Mouse (Mus musculus) forebrain, embryonic 10.5 days (tissue): Measurements from ENCODE around the gene Ccdc51. TPM values are rescaled to one million over a fixed set of nuclear protein-coding genes. Genes with fewer than 3 reads are reported as not detected.

Source experiments
- DNase-seq: peaks from one replicate; pipeline ENCODE4 v3.0.0-alpha.2; 2017; ENCODE audit warnings: low spot score; ENCODE audit errors: extremely low spot score
- H3K27ac ChIP-seq: fragments of 300-500 bp; sonication (generic); 2 replicates; pipeline ENCODE4 v1.5.1; 2016; ENCODE audit warnings: mild to moderate bottlenecking
- H3K27me3 ChIP-seq: fragments of 300-500 bp; sonication (generic); 2 replicates; pipeline ENCODE4 v1.6.1; 2016; ENCODE audit warnings: mild to moderate bottlenecking; ENCODE audit not compliant: poor library complexity, severe bottlenecking
- H3K36me3 ChIP-seq: fragments of 300-500 bp; sonication (generic); replicated peaks from 2 replicates; pipeline ENCODE4 v1.6.1; 2016; ENCODE audit warnings: mild to moderate bottlenecking, moderate library complexity
- H3K4me1 ChIP-seq: fragments of 300-500 bp; sonication (generic); 2 replicates; pipeline ENCODE4 v1.6.1; 2016
- H3K4me3 ChIP-seq: fragments of 300-500 bp; sonication (generic); 2 replicates; pipeline ENCODE4 v1.5.1; 2016; ENCODE audit warnings: mild to moderate bottlenecking, moderate library complexity
- H3K9me3 ChIP-seq: fragments of 300-500 bp; sonication (generic); 2 replicates; pipeline ENCODE4 v1.6.1; 2016; ENCODE audit warnings: mild to moderate bottlenecking, moderate library complexity
- WGBS: fragments of 180-500 bp; shearing (Covaris S2); methylation state at CpG from one replicate; pipeline ENCODE4 v1.1.7; 2016; 5-methylcytosine and 5-hydroxymethylcytosine counted together
- polyA plus RNA-seq: library from polyadenylated mRNA; unstranded; fragments of >200 nt; fragmentation: Nextera tagmentation; extraction: Ambion mirVana; gene quantifications from 2 replicates; pipeline ENCODE4 v1.2.1, GENCODE M21; 2016

The Ccdc51 gene
- polyA plus RNA-seq, 1 experiment from 2014 or later: 14.7 TPM

DNA sequence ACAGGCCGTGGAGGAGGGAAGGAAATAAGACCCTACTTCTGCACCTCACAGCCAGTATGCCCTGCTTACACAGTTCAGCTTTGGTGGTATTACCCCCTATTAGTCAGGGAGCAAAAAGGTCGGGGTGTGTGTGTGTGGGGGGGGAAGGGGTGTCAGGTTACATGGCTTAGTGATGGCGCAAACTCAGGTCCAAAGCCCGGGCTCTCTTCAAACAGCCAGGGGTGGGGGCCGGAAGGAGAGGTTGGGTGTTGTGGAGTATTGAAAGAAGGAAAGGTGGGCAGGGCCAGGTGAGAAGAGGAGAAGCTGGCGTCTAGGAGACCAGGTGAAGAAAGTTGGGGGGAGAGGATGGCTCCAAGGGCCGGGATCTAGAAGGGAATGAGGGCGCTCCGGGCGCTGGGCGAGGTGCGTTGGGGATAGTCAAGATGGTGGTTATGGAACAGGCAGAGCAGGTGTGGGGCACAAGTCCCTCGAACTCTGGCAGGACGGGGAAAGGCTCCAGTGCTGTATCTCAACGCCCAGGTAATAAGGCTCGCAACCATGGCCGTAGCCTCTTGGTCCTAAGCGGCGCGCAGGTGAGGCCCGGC lies 12.4 kb downstream of the Ccdc51 start:
- Histone ChIP-seq H3K4me3 (peak overlapping the region; percentile 83), H3K9me3 (no peaks in the 10 kb centered on the region), H3K36me3 (peaks cover 39% of the 10 kb centered on the region), H3K27me3 (0 out of 2 replicates have a peak, but pooled peaks cover 10% of the 10 kb centered on the region), H3K4me1 (peaks cover 84% of the 10 kb centered on the region), H3K27ac (peak overlapping the region; percentile 100)
- under 1% methylated on average over 21 of the region's 21 CpGs for WGBS
- peak; percentile 68 for DNase-seq

DNA sequence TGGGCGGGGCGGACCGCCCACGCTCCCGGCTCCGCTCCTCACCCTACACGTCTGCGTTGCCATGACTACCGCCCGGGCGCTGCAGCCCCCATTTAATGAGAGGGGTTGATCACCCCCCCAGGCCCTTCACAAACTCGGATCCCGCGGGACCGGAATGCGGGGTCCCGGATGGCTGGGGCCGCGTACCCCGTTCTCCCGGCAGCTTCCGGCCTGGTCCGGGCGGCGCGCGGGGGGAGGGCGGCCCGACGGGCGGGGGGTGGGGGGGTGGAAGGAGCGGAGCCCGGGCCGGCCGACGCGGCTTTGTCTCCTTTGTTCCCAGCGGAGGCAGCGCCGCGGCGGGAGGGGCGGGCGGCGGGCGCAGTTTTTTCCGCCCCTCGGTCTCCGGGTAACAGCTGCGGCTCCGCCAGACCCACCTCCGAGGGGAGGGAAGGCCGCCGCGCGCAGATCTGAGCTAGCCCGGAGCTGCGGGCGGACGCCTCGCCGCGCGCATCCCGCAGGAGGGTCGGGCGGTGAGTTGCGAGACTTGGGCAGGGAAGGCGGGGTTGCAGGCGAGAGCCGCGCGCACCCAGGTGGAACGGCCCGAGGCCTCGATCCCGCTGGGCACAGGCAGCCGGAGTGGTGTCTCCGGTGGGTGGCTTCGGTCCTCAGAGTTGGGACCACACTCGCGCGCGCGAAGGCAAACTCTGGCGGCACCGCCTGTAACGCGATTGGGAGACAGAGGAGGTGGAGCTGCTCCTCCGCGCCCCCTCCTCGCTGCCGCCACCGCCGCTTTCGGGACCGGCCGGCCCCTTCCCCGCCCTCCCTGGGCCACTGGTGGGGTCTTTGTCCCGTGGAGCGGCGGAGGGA lies 13.1 kb downstream of the Ccdc51 start, which contains the start of gene Plxnb1:
TSS of gene Plxnb1 (plus strand) at position 253 of the 846 bp plus-strand sequence.
- Histone ChIP-seq H3K4me1 (peaks cover 77% of the 10 kb centered on the region), H3K4me3 (peak within 1 kb of the TSS; percentile 83), H3K36me3 (peaks cover 46% of the 10 kb centered on the region), H3K27me3 (0 out of 2 replicates have a peak, but pooled peaks cover 10% of the 10 kb centered on the region), H3K27ac (peak within 1 kb of the TSS; percentile 100), H3K9me3 (no peaks in the 10 kb centered on the region)
- under 1% methylated on average over 100 of the region's 102 CpGs for WGBS
- DNase-seq: peak; percentile 88

DNA sequence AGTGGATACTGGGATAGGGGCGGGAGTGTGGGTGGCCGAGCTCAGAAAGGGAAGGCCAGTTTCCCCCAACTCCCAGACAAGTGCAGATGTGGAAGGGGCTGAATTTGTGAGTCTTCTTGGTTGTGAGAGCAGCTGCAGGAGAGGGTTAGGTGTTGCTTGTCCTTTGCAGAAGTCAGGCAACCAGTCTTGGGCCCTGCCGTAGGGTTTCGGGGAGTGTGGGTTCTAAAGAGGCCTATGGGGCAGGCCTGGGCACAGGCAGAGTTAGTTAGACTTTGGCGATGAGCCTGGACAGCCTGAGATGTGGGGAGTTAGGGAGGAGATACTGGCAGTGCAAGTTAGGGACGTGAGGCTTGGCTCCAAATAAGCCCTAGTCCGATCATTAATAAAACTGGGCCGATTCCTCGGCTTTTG lies 14.0 kb downstream of the Ccdc51 start:
- H3K4me3 ChIP-seq: peak overlapping the region; percentile 83
- H3K9me3 ChIP-seq: no peaks in the 10 kb centered on the region
- H3K4me1 ChIP-seq: peaks cover 68% of the 10 kb centered on the region
- WGBS: 23% methylated on average over 9 of the region's 9 CpGs
- 0 out of 2 replicates have a peak, but pooled peaks cover 9% of the 10 kb centered on the region for H3K27me3 ChIP-seq
- no peak for DNase-seq
- H3K36me3 ChIP-seq: peaks cover 47% of the 10 kb centered on the region
- H3K27ac ChIP-seq: peak overlapping the region; percentile 100

DNA sequence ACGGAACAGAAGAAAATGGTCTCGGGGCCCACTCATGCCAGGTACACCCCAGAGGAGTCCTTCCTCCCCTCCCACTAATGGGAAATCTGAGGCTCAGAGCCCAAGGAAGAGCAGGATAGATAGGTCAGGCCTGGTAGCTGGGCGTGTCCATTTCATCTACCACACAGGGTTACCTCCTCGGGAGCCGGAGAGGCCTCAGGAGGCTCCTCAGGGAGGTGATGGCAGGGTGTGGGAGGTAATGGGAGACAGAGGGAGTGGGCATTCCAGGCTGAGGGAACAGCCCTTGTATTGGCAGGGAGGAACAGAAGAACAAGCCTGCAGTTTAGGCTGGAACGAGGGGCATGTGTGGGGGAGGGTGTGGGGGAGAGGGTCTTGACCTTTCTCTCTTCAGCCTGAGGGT lies 14.6 kb downstream of the Ccdc51 start:
- Histone ChIP-seq H3K4me3 (peak overlapping the region; percentile 83), H3K27ac (peak overlapping the region; percentile 100), H3K4me1 (peaks cover 63% of the 10 kb centered on the region), H3K27me3 (0 out of 2 replicates have a peak, but pooled peaks cover 3% of the 10 kb centered on the region), H3K36me3 (peaks cover 47% of the 10 kb centered on the region), H3K9me3 (no peaks in the 10 kb centered on the region)
- DNase-seq: no peak
- 32% methylated on average over 6 of the region's 6 CpGs for WGBS

DNA sequence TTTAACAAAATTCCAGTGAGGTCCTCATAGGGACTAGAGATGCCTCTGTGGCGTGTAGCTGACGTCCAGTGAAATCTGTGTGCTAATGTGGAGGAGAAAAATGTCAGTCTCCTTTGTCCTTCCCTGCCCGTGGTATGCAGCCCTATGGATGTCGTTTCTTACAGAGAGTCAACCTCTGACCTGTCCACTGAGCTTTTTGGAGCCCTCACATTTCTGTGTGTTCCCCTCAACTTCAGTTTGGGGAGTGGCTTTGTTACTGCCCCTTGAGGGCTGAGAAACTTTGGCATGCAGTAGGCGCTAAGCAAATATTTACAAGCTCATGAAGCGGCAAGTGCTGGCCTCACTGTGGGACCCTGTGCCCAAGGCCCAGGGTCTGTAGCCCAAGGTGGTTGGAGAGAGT lies 15.0 kb downstream of the Ccdc51 start:
- Histone ChIP-seq H3K27me3 (no peaks in the 10 kb centered on the region), H3K4me1 (peaks cover 61% of the 10 kb centered on the region), H3K36me3 (peaks cover 48% of the 10 kb centered on the region), H3K27ac (peak overlapping the region; percentile 100), H3K9me3 (no peaks in the 10 kb centered on the region), H3K4me3 (peak overlapping the region; percentile 83)
- DNase-seq: no peak
- WGBS: 25% methylated on average over 6 of the region's 6 CpGs

DNA sequence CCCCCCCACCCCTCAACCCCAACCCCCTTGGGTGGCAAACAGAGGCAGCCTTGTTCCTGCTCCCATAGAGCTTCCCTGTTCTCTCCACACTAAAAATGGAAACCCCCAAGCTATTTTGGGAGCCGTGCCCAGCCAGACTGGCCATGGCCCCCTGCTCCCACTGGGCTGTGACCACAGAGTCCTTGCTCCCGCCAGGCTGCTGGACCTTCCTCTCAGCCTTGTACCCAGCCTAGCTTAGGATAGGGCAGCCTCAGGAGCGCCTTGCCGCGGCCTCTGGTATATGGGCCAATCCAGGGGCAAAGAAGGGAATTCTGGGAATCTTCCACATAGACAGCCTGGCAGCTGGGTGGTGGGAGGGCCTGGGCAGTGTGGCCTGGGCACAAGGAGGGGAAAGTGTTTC lies 15.5 kb downstream of the Ccdc51 start:
- no peaks in the 10 kb centered on the region for H3K9me3 ChIP-seq
- WGBS: 71% methylated on average over 5 of the region's 5 CpGs
- H3K27me3 ChIP-seq: no peaks in the 10 kb centered on the region
- peaks cover 49% of the 10 kb centered on the region for H3K36me3 ChIP-seq
- peaks cover 57% of the 10 kb centered on the region for H3K4me1 ChIP-seq
- H3K4me3 ChIP-seq: peak overlapping the region; percentile 83
- DNase-seq: no peak
- H3K27ac ChIP-seq: peak overlapping the region; percentile 100

DNA sequence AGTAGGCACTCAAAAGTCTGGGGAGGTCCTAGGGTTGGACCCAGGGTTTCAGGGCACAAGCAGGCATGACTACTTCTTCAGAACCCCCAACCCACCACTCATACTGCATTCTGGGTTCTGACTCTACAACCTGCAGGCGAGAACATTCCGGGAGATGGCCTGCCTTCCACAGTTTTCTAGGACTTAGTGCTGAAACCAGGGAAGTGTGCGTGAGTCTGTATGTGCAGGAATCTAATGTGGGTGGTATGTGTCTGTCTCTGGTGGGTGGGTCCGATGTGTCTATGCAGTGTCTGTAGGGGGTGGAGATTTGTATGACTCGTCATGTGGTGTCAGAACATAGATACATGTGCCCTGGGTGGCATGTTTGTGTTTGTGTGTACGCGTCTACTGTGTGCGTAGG lies 16.1 kb downstream of the Ccdc51 start:
- Histone ChIP-seq H3K4me1 (peaks cover 52% of the 10 kb centered on the region), H3K36me3 (peaks cover 53% of the 10 kb centered on the region), H3K4me3 (peak overlapping the region; percentile 83; the same call in 1 of the 2 replicates), H3K27ac (no peak overlapping the region), H3K27me3 (no peaks in the 10 kb centered on the region), H3K9me3 (no peaks in the 10 kb centered on the region)
- no peak for DNase-seq
- 95% methylated on average over 8 of the region's 8 CpGs for WGBS

DNA sequence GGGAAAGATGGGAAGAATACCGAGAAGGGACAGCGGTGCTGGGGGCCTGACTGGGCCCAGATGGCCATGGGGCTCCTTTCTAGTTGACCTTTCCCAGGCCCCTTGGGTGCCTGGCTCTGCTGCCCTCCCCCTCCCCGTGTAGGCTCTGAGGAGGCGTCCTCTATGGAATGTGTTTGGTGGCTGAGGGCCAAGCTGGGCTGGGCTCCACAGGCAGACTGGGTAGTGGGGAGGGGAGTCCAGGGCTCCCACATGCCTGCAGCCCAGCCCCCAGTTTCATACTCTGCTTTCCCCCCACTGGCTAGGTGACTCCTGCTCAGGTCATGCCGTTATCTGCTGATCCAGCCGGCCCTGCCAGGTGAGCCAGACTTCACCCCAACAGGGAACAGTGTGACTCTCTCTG lies 16.7 kb downstream of the Ccdc51 start:
- Histone ChIP-seq H3K4me3 (peak overlapping the region; percentile 83; the same call in 1 of the 2 replicates), H3K36me3 (peaks cover 59% of the 10 kb centered on the region), H3K9me3 (no peaks in the 10 kb centered on the region), H3K4me1 (peaks cover 46% of the 10 kb centered on the region), H3K27ac (peak overlapping the region; percentile 60; the same call in 1 of the 2 replicates), H3K27me3 (no peaks in the 10 kb centered on the region)
- 75% methylated on average over 6 of the region's 6 CpGs for whole genome bisulfite sequencing
- no peak for DNase-seq

DNA sequence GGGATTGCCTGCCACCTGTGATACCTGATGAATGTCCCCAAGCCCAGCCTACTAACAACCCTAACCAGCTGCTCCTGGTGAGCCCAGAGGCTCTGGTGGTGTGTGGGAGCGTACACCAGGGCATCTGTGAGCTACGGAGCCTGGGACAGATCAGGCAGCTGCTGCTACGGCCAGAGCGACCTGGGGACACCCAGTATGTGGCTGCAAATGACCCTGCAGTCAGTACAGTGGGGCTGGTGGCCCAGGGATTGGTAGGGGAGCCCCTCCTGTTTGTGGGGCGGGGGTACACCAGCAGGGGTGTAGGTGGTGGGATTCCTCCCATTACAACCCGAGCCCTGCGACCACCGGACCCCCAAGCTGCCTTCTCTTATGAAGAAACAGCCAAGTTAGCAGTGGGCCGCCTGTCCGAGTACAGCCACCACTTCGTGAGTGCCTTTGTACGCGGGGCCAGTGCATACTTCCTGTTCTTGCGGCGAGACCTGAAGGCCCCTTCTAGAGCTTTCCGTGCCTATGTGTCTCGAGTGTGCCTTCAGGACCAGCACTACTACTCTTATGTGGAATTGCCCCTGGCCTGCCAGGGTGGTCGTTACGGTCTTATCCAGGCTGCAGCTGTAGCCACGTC lies 18.1 kb downstream of the Ccdc51 start:
- no peaks in the 10 kb centered on the region for H3K27me3 ChIP-seq
- no peak overlapping the region for H3K4me3 ChIP-seq
- 94% methylated on average over 20 of the region's 20 CpGs for WGBS
- peaks cover 74% of the 10 kb centered on the region for H3K36me3 ChIP-seq
- peaks cover 39% of the 10 kb centered on the region for H3K4me1 ChIP-seq
- no peak overlapping the region for H3K27ac ChIP-seq
- no peaks in the 10 kb centered on the region for H3K9me3 ChIP-seq
- no peak for DNase-seq

DNA sequence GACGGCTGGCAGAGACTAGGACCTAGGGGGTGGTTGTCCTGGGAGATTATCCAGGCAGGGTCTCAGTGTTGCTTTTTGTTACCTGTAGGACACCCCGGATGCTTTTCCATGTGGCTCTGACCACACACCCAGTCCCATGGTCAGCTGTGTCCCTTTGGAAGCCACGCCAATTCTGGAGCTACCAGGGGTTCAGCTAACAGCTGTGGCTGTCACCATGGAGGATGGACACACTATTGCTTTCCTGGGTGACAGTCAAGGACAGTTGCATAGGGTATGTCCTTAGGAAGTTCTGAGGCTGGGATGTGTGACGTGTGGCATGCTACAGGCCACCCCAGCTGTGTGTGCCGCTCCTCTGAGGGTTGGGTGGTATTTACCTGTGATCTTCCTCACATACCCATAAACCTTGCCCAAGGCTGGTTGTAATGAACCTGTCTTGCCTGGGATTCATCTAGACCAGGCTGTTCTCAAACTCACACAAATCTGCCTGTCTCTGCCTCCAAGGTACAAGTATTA lies 19.7 kb downstream of the Ccdc51 start:
- no peak for DNase-seq
- Histone ChIP-seq H3K27me3 (no peaks in the 10 kb centered on the region), H3K36me3 (peaks cover 89% of the 10 kb centered on the region), H3K4me3 (no peak overlapping the region), H3K27ac (no peak overlapping the region), H3K4me1 (peaks cover 30% of the 10 kb centered on the region), H3K9me3 (no peaks in the 10 kb centered on the region)
- 89% methylated on average over 5 of the region's 5 CpGs for WGBS

DNA sequence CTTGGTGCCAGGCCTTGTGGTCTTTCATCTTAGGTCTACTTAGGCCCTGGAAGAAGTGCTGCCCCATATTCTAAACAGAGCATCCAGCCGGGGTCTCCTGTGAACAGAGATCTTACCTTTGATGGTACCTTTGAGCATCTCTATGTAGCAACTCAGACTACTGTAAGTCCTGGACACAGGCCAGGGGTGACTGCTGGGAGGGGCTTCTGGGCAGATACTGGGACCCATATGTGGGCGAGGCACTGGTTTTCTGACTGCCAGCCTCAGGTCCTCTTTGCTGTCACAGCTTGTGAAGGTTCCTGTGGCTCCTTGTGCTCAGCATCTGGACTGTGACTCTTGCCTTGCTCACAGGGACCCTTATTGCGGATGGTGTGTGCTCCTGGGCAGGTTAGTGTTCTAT lies 20.2 kb downstream of the Ccdc51 start:
- Histone ChIP-seq H3K4me3 (no peak overlapping the region), H3K36me3 (peaks cover 95% of the 10 kb centered on the region), H3K27me3 (no peaks in the 10 kb centered on the region), H3K27ac (no peak overlapping the region), H3K4me1 (peaks cover 24% of the 10 kb centered on the region), H3K9me3 (no peaks in the 10 kb centered on the region)
- DNase-seq: no peak
- WGBS: 92% methylated on average over 3 of the region's 3 CpGs

DNA sequence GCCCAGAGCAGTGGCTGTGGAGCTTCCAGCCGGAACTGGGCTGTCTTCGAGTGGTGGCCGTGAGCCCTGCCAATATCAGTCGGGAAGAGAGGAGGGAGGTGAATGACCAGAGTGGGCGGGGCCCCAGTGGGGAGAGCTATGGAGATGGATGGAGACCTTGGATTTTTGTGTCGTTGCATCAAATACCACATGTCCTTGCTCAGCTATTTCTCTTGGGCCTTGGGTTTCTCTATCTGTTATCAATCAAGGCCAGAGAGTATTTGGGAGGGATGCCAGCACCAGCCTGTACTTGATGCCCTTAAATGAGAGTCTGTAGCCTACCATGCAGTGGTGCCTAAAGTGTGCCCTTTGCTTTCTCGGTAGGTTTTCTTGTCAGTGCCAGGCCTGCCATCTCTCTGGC lies 21.0 kb downstream of the Ccdc51 start:
- H3K27me3 ChIP-seq: no peaks in the 10 kb centered on the region
- 88% methylated on average over 7 of the region's 7 CpGs for WGBS
- peaks cover 96% of the 10 kb centered on the region for H3K36me3 ChIP-seq
- peaks cover 17% of the 10 kb centered on the region for H3K4me1 ChIP-seq
- no peak overlapping the region for H3K4me3 ChIP-seq
- H3K27ac ChIP-seq: no peak overlapping the region
- no peaks in the 10 kb centered on the region for H3K9me3 ChIP-seq
- no peak for DNase-seq
